Mouse (Mus musculus): ENCODE measurements around the gene Col6a4. TPM values are rescaled to one million over a fixed set of nuclear protein-coding genes. Genes with fewer than 3 reads are reported as not detected.
A peak's percentile ranks its signal among the peaks of the same experiment; 100 is the strongest.

Col6a4 gene
- polyA plus RNA-seq, 1 experiment from 2014 or later, result 0.81 TPM

GRCm38 (mm10) chr9:106080261-106081033 lies 16.1 kb downstream of the Col6a4 start:
- Histone ChIP-seq H3K9me3 (ENCODE audit: low read length) (no peaks in the 10 kb centered on the region), H3K36me3 (ENCODE audit: insufficient read depth, low read length) (no peaks in the 10 kb centered on the region), H3K27me3 (replicated peaks; ENCODE audit: insufficient read depth, low read length) (no peaks in the 10 kb centered on the region), H3K9ac (replicated peaks; ENCODE audit: low read depth) (no peak overlapping the region), H3K4me3 (ENCODE audit: low read depth, low read length) (no peak overlapping the region), H3K4me1 (ENCODE audit: insufficient read depth, low read depth, low read length) (no peaks in the 10 kb centered on the region), H3K27ac (ENCODE audit: low read length) (no peak overlapping the region), H3K4me2 (replicated peaks; ENCODE audit: low read depth, low read length) (no peak overlapping the region)
- ATAC-seq (no peak), DNase-seq (ENCODE audit: low spot score) (peak; percentile 13)
- WGBS, result 51% methylated on average over 12 of the region's 12 CpGs
- TF ChIP-seq CTCF (IDR thresholded peaks at IDR 0.05), result peak; percentile 67
- no peak for TF ChIP-seq EP300 (IDR thresholded peaks at IDR 0.05)

- WGBS, result 67% methylated on average over 3 of the region's 3 CpGs
- Histone ChIP-seq H3K4me1 (ENCODE audit: insufficient read depth, low read depth, low read length) (no peaks in the 10 kb centered on the region), H3K36me3 (ENCODE audit: insufficient read depth, low read length) (no peaks in the 10 kb centered on the region), H3K27me3 (replicated peaks; ENCODE audit: insufficient read depth, low read length) (no peaks in the 10 kb centered on the region), H3K9ac (replicated peaks; ENCODE audit: low read depth) (no peak overlapping the region), H3K27ac (ENCODE audit: low read length) (no peak overlapping the region), H3K9me3 (ENCODE audit: low read length) (no peaks in the 10 kb centered on the region), H3K4me2 (replicated peaks; ENCODE audit: low read depth, low read length) (no peak overlapping the region), H3K4me3 (ENCODE audit: low read depth, low read length) (no peak overlapping the region)
- no peak for ATAC-seq
- TF ChIP-seq CTCF (IDR thresholded peaks at IDR 0.05) (no peak), EP300 (IDR thresholded peaks at IDR 0.05) (no peak)
- no peak for DNase-seq (ENCODE audit: low spot score)
Observed at GRCm38 (mm10) chr9:106077953-106078352, 18.6 kb downstream of the Col6a4 start.

- TF ChIP-seq CTCF (IDR thresholded peaks at IDR 0.05) (no peak), EP300 (IDR thresholded peaks at IDR 0.05) (no peak)
- Histone ChIP-seq H3K4me2 (replicated peaks; ENCODE audit: low read depth, low read length) (no peak overlapping the region), H3K9ac (replicated peaks; ENCODE audit: low read depth) (no peak overlapping the region), H3K36me3 (ENCODE audit: insufficient read depth, low read length) (no peaks in the 10 kb centered on the region), H3K27me3 (replicated peaks; ENCODE audit: insufficient read depth, low read length) (no peaks in the 10 kb centered on the region), H3K4me1 (ENCODE audit: insufficient read depth, low read depth, low read length) (no peaks in the 10 kb centered on the region), H3K4me3 (ENCODE audit: low read depth, low read length) (no peak overlapping the region), H3K27ac (ENCODE audit: low read length) (no peak overlapping the region), H3K9me3 (ENCODE audit: low read length) (no peaks in the 10 kb centered on the region)
- ATAC-seq (no peak), DNase-seq (ENCODE audit: low spot score) (no peak)
- 64% methylated on average over 5 of the region's 5 CpGs for WGBS
Observed at GRCm38 (mm10) chr9:106076234-106076633, 20.3 kb downstream of the Col6a4 start.

GRCm38 (mm10) chr9:106073956-106074355 lies 22.6 kb downstream of the Col6a4 start:
- TF ChIP-seq CTCF (IDR thresholded peaks at IDR 0.05) (no peak), EP300 (IDR thresholded peaks at IDR 0.05) (no peak)
- no peak overlapping the region for H3K4me3 ChIP-seq (ENCODE audit: low read depth, low read length)
- WGBS, result 78% methylated on average over 4 of the region's 4 CpGs

GRCm38 (mm10) chr9:106071651-106072050 lies 24.9 kb downstream of the Col6a4 start:
- no peak for ATAC-seq
- WGBS, result 69% methylated on average over 6 of the region's 6 CpGs
- no peak overlapping the region for H3K9ac ChIP-seq (replicated peaks; ENCODE audit: low read depth)

More at GRCm38 (mm10) chr9:106073956-106074355, 22.6 kb downstream of the Col6a4 start:
- DNase-seq (ENCODE audit: low spot score) (no peak), ATAC-seq (no peak)
- Histone ChIP-seq H3K36me3 (ENCODE audit: insufficient read depth, low read length) (no peaks in the 10 kb centered on the region), H3K4me2 (replicated peaks; ENCODE audit: low read depth, low read length) (no peak overlapping the region), H3K4me1 (ENCODE audit: insufficient read depth, low read depth, low read length) (no peaks in the 10 kb centered on the region), H3K9ac (replicated peaks; ENCODE audit: low read depth) (no peak overlapping the region), H3K27me3 (replicated peaks; ENCODE audit: insufficient read depth, low read length) (no peaks in the 10 kb centered on the region), H3K9me3 (ENCODE audit: low read length) (no peaks in the 10 kb centered on the region), H3K27ac (ENCODE audit: low read length) (no peak overlapping the region)

GRCm38 (mm10) chr9:106053446-106053845 lies 43.1 kb downstream of the Col6a4 start:
- no peak overlapping the region for H3K4me3 ChIP-seq (ENCODE audit: low read depth, low read length)
- no peak for DNase-seq (ENCODE audit: low spot score)

More at GRCm38 (mm10) chr9:106071651-106072050, 24.9 kb downstream of the Col6a4 start:
- Histone ChIP-seq H3K27me3 (replicated peaks; ENCODE audit: insufficient read depth, low read length) (no peaks in the 10 kb centered on the region), H3K36me3 (ENCODE audit: insufficient read depth, low read length) (no peaks in the 10 kb centered on the region), H3K27ac (ENCODE audit: low read length) (no peak overlapping the region), H3K4me1 (ENCODE audit: insufficient read depth, low read depth, low read length) (no peaks in the 10 kb centered on the region), H3K4me2 (replicated peaks; ENCODE audit: low read depth, low read length) (no peak overlapping the region), H3K4me3 (ENCODE audit: low read depth, low read length) (no peak overlapping the region), H3K9me3 (ENCODE audit: low read length) (no peaks in the 10 kb centered on the region)
- TF ChIP-seq CTCF (IDR thresholded peaks at IDR 0.05) (no peak), EP300 (IDR thresholded peaks at IDR 0.05) (no peak)
- no peak for DNase-seq (ENCODE audit: low spot score)

More at GRCm38 (mm10) chr9:106053446-106053845, 43.1 kb downstream of the Col6a4 start:
- no peaks in the 10 kb centered on the region for H3K36me3 ChIP-seq (ENCODE audit: insufficient read depth, low read length)
- WGBS, result 89% methylated on average over 4 of the region's 4 CpGs
- H3K27ac ChIP-seq (ENCODE audit: low read length), result no peak overlapping the region
- TF ChIP-seq EP300 (IDR thresholded peaks at IDR 0.05), result no peak
- TF ChIP-seq CTCF (IDR thresholded peaks at IDR 0.05), result no peak
- H3K9ac ChIP-seq (replicated peaks; ENCODE audit: low read depth), result no peak overlapping the region
- no peak overlapping the region for H3K4me2 ChIP-seq (replicated peaks; ENCODE audit: low read depth, low read length)
- no peaks in the 10 kb centered on the region for H3K27me3 ChIP-seq (replicated peaks; ENCODE audit: insufficient read depth, low read length)
- no peaks in the 10 kb centered on the region for H3K9me3 ChIP-seq (ENCODE audit: low read length)
- ATAC-seq, result no peak
- no peaks in the 10 kb centered on the region for H3K4me1 ChIP-seq (ENCODE audit: insufficient read depth, low read depth, low read length)

Data from lung, postnatal 0 days (tissue).